Mouse (Mus musculus) MEL (cell line): ENCODE measurements at regions not wholly inside any gene's neighbourhood (a gene's known extent, or its start where the extent isn't known, plus 50 kb on each side); places are given as distances from the start of the nearest gene placed in this dataset.
A peak's percentile ranks its signal among the peaks of the same experiment; 100 is the strongest.

Experiments
- CTCF ChIP-seq, 3 experiments: IDR thresholded peaks in 2 of 3; conservative IDR thresholded peaks in 1 of 3; 2 replicates each; pipeline ENCODE4 v1.5.1; 2011 to 2012; ENCODE audit warnings: low read length in 3 of 3, low read depth in 2 of 3, mild to moderate bottlenecking in 2 of 3, improper control_type of control experiment in 1 of 3, inconsistent platforms in 1 of 3, mixed read lengths in 1 of 3, moderate library complexity in 1 of 3; ENCODE audit not compliant: control insufficient read depth in 1 of 3, insufficient read depth in 1 of 3, poor library complexity in 1 of 3, severe bottlenecking in 1 of 3
- EP300 ChIP-seq, 2 experiments: IDR thresholded peaks; 2 replicates each; pipeline ENCODE4 v1.6.1; 2011; ENCODE audit warnings: improper control_type of control experiment in 2 of 2, low read length in 2 of 2, low read depth in 1 of 2, mild to moderate bottlenecking in 1 of 2
- ETS1 ChIP-seq: IDR thresholded peaks from 2 replicates; pipeline ENCODE4 v1.6.1; 2012; ENCODE audit warnings: low read depth, mild to moderate bottlenecking, inconsistent platforms, low read length, improper control_type of control experiment, moderate library complexity
- MEF2A ChIP-seq: IDR thresholded peaks from 2 replicates; pipeline ENCODE4 v1.6.1; 2014; ENCODE audit warnings: low read depth, mild to moderate bottlenecking, inconsistent platforms, low read length, improper control_type of control experiment; ENCODE audit not compliant: poor library complexity, insufficient replicate concordance, severe bottlenecking; ENCODE audit errors: extremely low read depth
- MXI1 ChIP-seq: IDR thresholded peaks from 2 replicates; pipeline ENCODE4 v1.6.1; 2011; ENCODE audit warnings: mild to moderate bottlenecking, low read depth, low read length, improper control_type of control experiment
- MYB ChIP-seq: IDR thresholded peaks from 2 replicates; pipeline ENCODE4 v1.6.1; 2011; ENCODE audit warnings: mild to moderate bottlenecking, low read depth, low read length, improper control_type of control experiment
- MYC ChIP-seq: IDR thresholded peaks from 2 replicates; pipeline ENCODE4 v1.6.1; 2011; ENCODE audit warnings: low read depth, mild to moderate bottlenecking, low read length, improper control_type of control experiment, moderate library complexity
- NELFE ChIP-seq: IDR thresholded peaks from 2 replicates; pipeline ENCODE4 v1.6.1; 2011; ENCODE audit warnings: low read depth, low read length, improper control_type of control experiment
- POLR2A ChIP-seq, 2 experiments: IDR thresholded peaks; 2 replicates each; pipeline ENCODE4 v1.6.1; 2011 to 2012; ENCODE audit warnings: low read length in 2 of 2, mild to moderate bottlenecking in 2 of 2, control low read depth in 1 of 2, improper control_type of control experiment in 1 of 2, low read depth in 1 of 2, moderate library complexity in 1 of 2; ENCODE audit not compliant: control insufficient read depth in 1 of 2, insufficient read depth in 1 of 2, poor library complexity in 1 of 2
- POLR2AphosphoS2 ChIP-seq: IDR thresholded peaks from 2 replicates; pipeline ENCODE4 v1.6.1; 2011; ENCODE audit warnings: low read length, improper control_type of control experiment
- TCF12 ChIP-seq: IDR thresholded peaks from 2 replicates; pipeline ENCODE4 v1.6.1; 2014; ENCODE audit warnings: low read depth, mild to moderate bottlenecking, inconsistent platforms, low read length, improper control_type of control experiment, moderate library complexity
- USF1 ChIP-seq: IDR thresholded peaks from 2 replicates; pipeline ENCODE4 v1.6.1; 2014; ENCODE audit warnings: low read depth, mild to moderate bottlenecking, inconsistent platforms, low read length, improper control_type of control experiment, moderate library complexity
- ZMIZ1 ChIP-seq: IDR thresholded peaks from 2 replicates; pipeline ENCODE4 v1.6.1; 2012; ENCODE audit warnings: low read depth, mild to moderate bottlenecking, inconsistent platforms, low read length, improper control_type of control experiment, moderate library complexity

DNA sequence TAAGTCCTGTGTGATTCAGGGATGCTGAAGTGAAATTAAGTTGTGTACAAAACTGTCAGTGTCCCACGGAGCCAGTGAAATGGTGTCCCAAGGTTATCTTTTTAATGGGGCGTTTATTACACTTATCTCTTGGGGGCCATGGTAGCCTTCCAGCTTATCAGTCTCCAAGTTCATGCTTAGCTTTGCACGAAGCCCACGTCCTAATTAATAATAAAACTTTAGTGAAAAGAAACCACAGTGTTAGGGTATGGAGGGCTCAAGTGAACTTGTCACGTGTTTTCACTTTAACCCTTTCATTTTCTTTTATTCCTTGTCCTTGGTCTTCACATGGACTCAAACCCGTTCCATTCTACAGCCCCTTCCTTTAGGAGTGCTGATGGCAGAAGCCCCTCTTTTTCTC is 105.9 kb downstream of the Fam76b start:
- TF ChIP-seq MYC (0 out of 2 replicates have a peak, but pooled peaks have one; percentile 19), NELFE (no peak), CTCF (IDR thresholded peaks at IDR 0.05 in 2 of 3, conservative IDR thresholded peaks at IDR 0.05 in 1 of 3; ENCODE audit: control insufficient read depth in 1 of 3, insufficient read depth in 1 of 3, low read depth in 2 of 3, low read length in 3 of 3, poor library complexity in 1 of 3, severe bottlenecking in 1 of 3) (no peak), POLR2A (IDR thresholded peaks at IDR 0.05; ENCODE audit: control insufficient read depth in 1 of 2, insufficient read depth in 1 of 2, low read depth in 1 of 2, low read length in 2 of 2, poor library complexity in 1 of 2) (no peak), POLR2AphosphoS2 (no peak), MYB (no peak), ZMIZ1 (no peak), MXI1 (0 out of 2 replicates have a peak, but pooled peaks have one; percentile 50), ETS1 (peak; percentile 63; the same call in 1 of the 2 replicates), EP300 (IDR thresholded peaks at IDR 0.05; ENCODE audit: low read depth in 1 of 2, low read length in 2 of 2) (peak; percentile 82 to 83), TCF12 (peak; percentile 82), MEF2A (no peak), USF1 (peak; percentile 77)
